Mouse (Mus musculus) spleen, adult 2 months (tissue): ENCODE results near the gene Wdr53. TPM values are rescaled to one million over a fixed set of nuclear protein-coding genes. Genes with fewer than 3 reads are reported as not detected.
"Not testable (repeated sequence)": the region's sequence is repeated elsewhere in the genome, so short reads cannot be mapped to it uniquely, and the experiment has no call there.

Experiments used
- DNase-seq, 2 experiments: peaks; one replicate each; pipeline versions ENCODE4 v3.0.0 to v3.0.0-alpha.2; 2012 to 2021; ENCODE audit warnings: low spot score in 2 of 2, low read depth in 1 of 2
- H3K27ac ChIP-seq: fragments of 200-500 bp; 2 replicates; pipeline ENCODE4 v1.5.1; 2012; ENCODE audit warnings: low read length, inconsistent platforms; ENCODE audit not compliant: insufficient read depth
- H3K27me3 ChIP-seq: fragments of 200-500 bp; 2 replicates; pipeline ENCODE4 v1.6.1; 2012; ENCODE audit warnings: mild to moderate bottlenecking, moderate library complexity, low read length, inconsistent platforms; ENCODE audit not compliant: control insufficient read depth, insufficient read depth
- H3K36me3 ChIP-seq: fragments of 200-500 bp; 2 replicates; pipeline ENCODE4 v1.6.1; 2012; ENCODE audit warnings: mild to moderate bottlenecking, low read length, inconsistent platforms; ENCODE audit not compliant: control insufficient read depth, insufficient read depth
- H3K4me1 ChIP-seq: fragments of 200-500 bp; 2 replicates; pipeline ENCODE4 v1.6.1; 2011; ENCODE audit warnings: inconsistent platforms; ENCODE audit not compliant: control insufficient read depth, insufficient read depth, insufficient read length
- H3K4me3 ChIP-seq: fragments of 200-500 bp; 2 replicates; pipeline ENCODE4 v1.5.1; 2011; ENCODE audit warnings: mild to moderate bottlenecking, inconsistent platforms; ENCODE audit not compliant: insufficient read depth, insufficient read length; ENCODE audit errors: extremely low read depth
- CTCF ChIP-seq: fragments of 200-500 bp; IDR thresholded peaks from 2 replicates; pipeline ENCODE4 v1.5.1; 2011; ENCODE audit warnings: mild to moderate bottlenecking, inconsistent platforms; ENCODE audit not compliant: insufficient read depth, insufficient read length, insufficient replicate concordance; ENCODE audit errors: extremely low read depth
- POLR2A ChIP-seq: fragments of 200-500 bp; IDR thresholded peaks from 2 replicates; pipeline ENCODE4 v1.6.1; 2011; ENCODE audit warnings: low read depth, low read length, inconsistent platforms
- WGBS: fragments of 180-500 bp; shearing (Covaris S2); methylation state at CpG from one replicate; pipeline ENCODE4 v1.1.7; 2018; 5-methylcytosine and 5-hydroxymethylcytosine counted together
- polyA plus RNA-seq: library from polyadenylated mRNA; depleted of rRNA; stranded (reverse); fragments of >200 nt; gene quantifications from 2 replicates; pipeline ENCODE4 v1.2.3, GENCODE M21; 2012

Wdr53 gene
- polyA plus RNA-seq, 1 experiment: 2.3 TPM

GRCm38 (mm10) chr16:32214804-32215576 is 32.0 kb upstream of the Wdr53 start:
- Histone ChIP-seq H3K27ac (no peak overlapping the region), H3K36me3 (no peaks in the 10 kb centered on the region), H3K27me3 (no peaks in the 10 kb centered on the region), H3K4me3 (no peak overlapping the region; the same call in 1 of the 2 replicates), H3K4me1 (no peaks in the 10 kb centered on the region)
- WGBS: 70% methylated on average over 17 of the region's 17 CpGs
- no peak for TF ChIP-seq POLR2A
- TF ChIP-seq CTCF: no peak
- DNase-seq: no peak

- no peak for TF ChIP-seq CTCF
- TF ChIP-seq POLR2A: no peak
- WGBS: 78% methylated on average over 4 of the region's 4 CpGs
- Histone ChIP-seq H3K4me3 (no peak overlapping the region), H3K27me3 (no peaks in the 10 kb centered on the region), H3K4me1 (no peaks in the 10 kb centered on the region), H3K36me3 (no peaks in the 10 kb centered on the region), H3K27ac (no peak overlapping the region)
- DNase-seq: no peak
Measured at GRCm38 (mm10) chr16:32221803-32222202, 25.2 kb upstream of the Wdr53 start.

- Histone ChIP-seq H3K27me3 (no peaks in the 10 kb centered on the region), H3K27ac (no peak overlapping the region), H3K4me1 (no peaks in the 10 kb centered on the region), H3K4me3 (no peak overlapping the region), H3K36me3 (no peaks in the 10 kb centered on the region)
- no peak for DNase-seq
- no peak for TF ChIP-seq POLR2A
- TF ChIP-seq CTCF: no peak
Measured at GRCm38 (mm10) chr16:32222399-32222798, 24.6 kb upstream of the Wdr53 start.

GRCm38 (mm10) chr16:32232050-32232449 is 15.0 kb upstream of the Wdr53 start:
- not testable (repeated sequence) for H3K27me3 ChIP-seq, H3K4me1 ChIP-seq, DNase-seq, H3K4me3 ChIP-seq, H3K27ac ChIP-seq
- 80% methylated on average over 3 of the region's 3 CpGs for WGBS
- H3K36me3 ChIP-seq: peaks cover 11% of the 10 kb centered on the region

GRCm38 (mm10) chr16:32237930-32238680 is 8.9 kb upstream of the Wdr53 start:
- 92% methylated on average over 19 of the region's 19 CpGs for WGBS

GRCm38 (mm10) chr16:32239428-32240312 is 7.4 kb upstream of the Wdr53 start:
- no peak for DNase-seq

More at GRCm38 (mm10) chr16:32237930-32238680, 8.9 kb upstream of the Wdr53 start:
- no peak for DNase-seq
- H3K4me1 ChIP-seq: no peaks in the 10 kb centered on the region
- H3K4me3 ChIP-seq: no peak overlapping the region
- peaks cover 10% of the 10 kb centered on the region for H3K36me3 ChIP-seq
- TF ChIP-seq POLR2A: no peak
- no peak for TF ChIP-seq CTCF
- no peaks in the 10 kb centered on the region for H3K27me3 ChIP-seq
- H3K27ac ChIP-seq: no peak overlapping the region

More at GRCm38 (mm10) chr16:32239428-32240312, 7.4 kb upstream of the Wdr53 start:
- H3K4me3 ChIP-seq: no peak overlapping the region
- no peaks in the 10 kb centered on the region for H3K27me3 ChIP-seq
- 91% methylated on average over 2 of the region's 2 CpGs for WGBS
- H3K27ac ChIP-seq: no peak overlapping the region
- H3K36me3 ChIP-seq: peaks cover 8% of the 10 kb centered on the region
- H3K4me1 ChIP-seq: no peaks in the 10 kb centered on the region
- no peak for TF ChIP-seq POLR2A
- TF ChIP-seq CTCF: no peak
